Mouse (Mus musculus): ENCODE results near the gene Sptbn4. TPM values are rescaled to one million over a fixed set of nuclear protein-coding genes. Genes with fewer than 3 reads are reported as not detected.
"Not testable (repeated sequence)": the region's sequence is repeated elsewhere in the genome, so short reads cannot be mapped to it uniquely, and the experiment has no call there.

Gene Sptbn4
- total RNA-seq (2021): under 1 TPM; 0.08 to 0.42 TPM

DNA sequence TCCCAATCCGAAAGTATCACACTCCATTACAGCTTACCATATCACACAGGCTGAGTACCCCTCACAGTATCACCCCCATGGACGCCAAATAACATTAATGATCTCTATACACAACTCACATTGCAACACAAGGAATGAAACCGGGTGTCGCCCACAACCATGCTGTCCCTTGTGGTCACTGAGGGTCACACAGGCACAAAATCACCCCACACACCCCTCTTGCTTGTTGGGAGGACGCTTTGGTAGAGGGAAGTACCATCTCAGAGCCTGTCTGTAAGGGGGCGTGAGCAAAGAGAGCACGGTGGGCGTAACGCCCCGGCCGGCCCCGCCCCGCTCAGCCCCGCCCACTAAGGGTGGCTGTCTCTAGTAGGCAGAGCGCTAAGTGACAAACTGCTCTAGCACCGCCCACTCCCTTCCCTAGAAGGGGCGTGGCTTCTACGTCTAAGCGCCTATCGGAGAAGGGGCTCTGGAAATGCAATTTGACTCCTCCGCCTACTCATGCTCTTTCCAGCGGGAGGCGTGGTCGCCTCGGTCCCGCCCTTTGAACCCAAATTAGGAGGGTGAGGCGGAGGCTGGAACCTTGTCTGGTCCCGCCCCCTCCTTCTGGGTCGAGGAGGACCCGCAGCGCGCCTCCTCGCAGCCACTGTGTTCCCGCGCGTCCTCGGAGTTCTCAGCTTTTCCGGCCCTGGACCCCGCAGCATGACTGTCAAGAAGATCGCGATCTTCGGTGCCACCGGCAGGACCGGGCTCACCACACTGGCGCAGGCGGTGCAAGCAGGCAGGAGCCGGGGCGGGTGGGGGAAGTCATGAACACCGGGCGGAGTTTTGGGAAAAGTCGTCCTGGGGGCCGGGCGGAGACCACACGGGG is at the start of gene Sptbn4, which contains the start of gene Blvrb:
Gene Sptbn4, minus strand, starts transcription at position 268 of the 868 bp plus-strand sequence.
Gene Blvrb, plus strand, starts transcription at position 560 of the 868 bp plus-strand sequence.
- intact Hi-C loops (cut with DNase I): loop anchor here (2.0 to 5.0 kb wide), 4 partner anchors 25 to 110 kb away; partner anchors contain the start of genes Ltbp4 and Sertad3
- peak; percentile 99 for DNase-seq (ENCODE audit: low spot score)

DNA sequence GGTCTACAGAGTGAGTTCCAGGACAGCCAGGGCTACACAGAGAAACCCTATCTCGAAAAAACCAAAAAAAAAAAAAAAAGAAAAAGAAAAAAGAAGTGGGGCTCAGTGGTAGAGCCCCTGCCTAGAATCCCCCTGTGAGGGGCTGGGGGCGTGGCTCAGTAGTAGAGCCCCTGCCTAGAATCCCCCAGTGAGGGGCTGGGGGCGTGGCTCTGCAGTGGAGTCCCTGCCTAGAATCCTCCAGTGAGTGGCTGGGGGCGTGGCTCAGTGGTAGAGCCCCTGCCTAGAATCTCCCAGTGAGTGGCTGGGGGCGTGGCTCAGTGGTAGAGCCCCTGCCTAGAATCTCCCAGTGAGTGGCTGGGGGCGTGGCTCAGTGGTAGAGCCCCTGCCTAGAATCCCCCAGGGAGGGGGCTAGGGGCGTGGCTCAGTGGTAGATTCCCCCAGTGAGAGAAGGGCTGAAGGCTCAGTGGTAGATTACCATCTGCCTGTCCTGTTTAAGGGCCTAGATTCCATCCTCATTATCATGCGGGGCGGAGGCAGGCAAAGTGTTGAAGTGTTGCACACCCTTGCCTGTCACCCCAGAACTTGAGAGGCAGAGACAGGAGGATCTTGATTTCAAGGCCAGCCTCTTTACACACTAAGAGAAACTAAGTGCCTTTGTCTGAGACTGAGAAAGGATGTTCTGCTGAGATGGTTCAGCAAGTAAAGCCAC is 47.3 kb upstream of the Sptbn4 start:
- DNase-seq (ENCODE audit: low spot score); intact Hi-C loops (cut with DNase I): not testable (repeated sequence)

GRCm38 (mm10) chr7:27493450-27493849 is 46.0 kb upstream of the Sptbn4 start:
- intact Hi-C loops (cut with DNase I): no loop called here
- DNase-seq (ENCODE audit: low spot score): no peak

- intact Hi-C loops (cut with DNase I): no loop called here
- DNase-seq (ENCODE audit: low spot score): no peak
Measured at GRCm38 (mm10) chr7:27493022-27493421, 45.5 kb upstream of the Sptbn4 start.

DNA sequence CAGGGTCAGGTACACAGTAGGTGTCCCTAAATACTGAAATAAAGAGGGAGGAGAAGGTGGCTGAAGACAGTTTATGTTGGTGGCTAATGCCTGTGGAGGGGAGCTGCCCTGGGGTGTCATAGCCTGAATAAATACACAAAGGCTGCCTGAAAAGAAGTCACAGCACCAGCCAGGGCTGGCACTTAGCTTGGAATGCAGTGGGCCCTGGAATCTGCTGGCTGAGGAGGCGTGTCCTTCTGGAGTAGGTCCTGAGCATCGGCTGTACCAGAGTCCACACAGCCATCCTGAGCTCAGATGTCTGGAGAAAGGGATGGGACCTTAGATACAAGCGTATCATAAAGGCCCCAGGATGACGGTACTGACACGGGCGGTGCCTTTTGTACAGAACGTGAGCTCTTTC is 44.4 kb upstream of the Sptbn4 start:
- intact Hi-C loops (cut with DNase I): loop anchor here (2.0 kb wide), 1 partner anchor 15 kb away; no protein-coding TSS in a partner anchor
- DNase-seq (ENCODE audit: low spot score): no peak

DNA sequence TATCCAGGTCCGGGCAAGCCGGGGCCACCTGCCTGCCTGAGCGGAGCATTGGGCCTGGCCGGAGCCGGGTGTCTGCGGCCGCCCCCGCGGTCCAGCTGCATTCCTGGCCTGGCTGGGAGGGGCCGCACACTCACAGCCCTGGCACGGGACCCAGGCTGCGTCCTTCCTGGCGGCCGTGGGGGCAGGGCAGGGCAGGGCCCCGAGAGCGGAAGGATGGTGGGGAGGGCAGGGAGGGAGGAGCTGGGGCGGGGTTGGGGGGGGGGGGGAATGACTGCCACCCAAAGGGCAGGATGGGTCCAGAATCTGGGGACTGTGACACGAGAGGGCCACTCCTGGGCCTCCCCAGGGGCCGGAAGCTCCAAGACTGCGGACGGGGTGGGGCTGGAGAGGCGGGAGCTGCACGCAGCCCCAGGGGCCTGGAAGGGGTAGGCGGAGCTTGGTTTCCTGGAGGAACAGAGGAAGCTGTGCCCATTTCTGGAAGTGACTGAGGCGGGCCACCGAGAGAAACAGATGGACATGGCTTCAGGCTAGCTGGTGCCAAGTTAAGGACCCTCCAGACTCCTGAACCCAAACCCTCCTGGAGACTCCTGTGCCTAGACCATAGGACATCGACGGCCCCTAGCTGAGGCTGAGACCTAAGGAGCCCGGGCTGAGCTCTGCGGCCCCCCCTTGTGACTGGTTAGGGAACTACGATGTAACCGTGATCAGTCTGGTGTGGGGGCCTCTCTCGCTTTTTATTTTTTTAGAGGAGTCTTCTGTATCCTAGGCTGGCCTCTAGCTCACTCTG is 43.2 kb upstream of the Sptbn4 start:
- peak; percentile 92 for DNase-seq (ENCODE audit: low spot score)
- intact Hi-C loops (cut with DNase I): loop anchor here (2.0 kb wide), 1 partner anchor 16 kb away; no protein-coding TSS in a partner anchor

GRCm38 (mm10) chr7:27490227-27490542 is 42.7 kb upstream of the Sptbn4 start:
- intact Hi-C loops (cut with DNase I): loop anchor here (2.0 kb wide), 1 partner anchor 17 kb away; no protein-coding TSS in a partner anchor
- DNase-seq (ENCODE audit: low spot score): no peak

- DNase-seq (ENCODE audit: low spot score): no peak
- intact Hi-C loops (cut with DNase I): no loop called here
Measured at GRCm38 (mm10) chr7:27489270-27489869, 41.9 kb upstream of the Sptbn4 start.

GRCm38 (mm10) chr7:27487740-27488268 is 40.3 kb upstream of the Sptbn4 start:
- no peak for DNase-seq (ENCODE audit: low spot score)
- intact Hi-C loops (cut with DNase I): no loop called here

- intact Hi-C loops (cut with DNase I): no loop called here
- DNase-seq (ENCODE audit: low spot score): peak; percentile 100
Measured at GRCm38 (mm10) chr7:27486770-27487697, 39.5 kb upstream of the Sptbn4 start, which contains the start of gene Sertad1. TSS of gene Sertad1 (plus strand) at chr7:27486910.

GRCm38 (mm10) chr7:27486102-27486769 is 38.8 kb upstream of the Sptbn4 start:
- intact Hi-C loops (cut with DNase I): no loop called here
- no peak for DNase-seq (ENCODE audit: low spot score)

DNA sequence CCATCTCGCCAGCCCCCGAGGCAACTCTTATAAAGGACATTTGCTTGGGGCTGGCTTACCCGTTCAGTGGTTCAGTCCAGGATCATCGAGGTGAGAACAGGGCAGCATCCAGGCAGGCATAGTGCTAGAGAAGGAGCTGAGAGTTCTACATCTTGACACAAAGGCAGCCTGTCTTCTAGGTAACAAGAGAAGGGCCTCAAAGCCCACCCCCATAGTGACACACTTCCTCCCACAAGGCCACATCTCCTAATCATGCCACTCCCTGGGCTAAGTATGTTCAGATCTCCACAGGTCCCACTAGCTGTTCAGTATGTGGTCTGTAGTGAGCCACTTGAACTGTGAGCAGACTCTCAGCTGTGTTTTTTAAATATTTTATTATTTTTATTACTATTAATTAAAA is 36.4 kb upstream of the Sptbn4 start:
- intact Hi-C loops (cut with DNase I): no loop called here

GRCm38 (mm10) chr7:27481627-27481969 is 34.1 kb upstream of the Sptbn4 start:
- intact Hi-C loops (cut with DNase I): no loop called here
- peak; percentile 91 for DNase-seq (ENCODE audit: low spot score)

More for the DNA sequence above, 36.4 kb upstream of the Sptbn4 start:
- DNase-seq (ENCODE audit: low spot score): no peak

- intact Hi-C loops (cut with DNase I): no loop called here
- DNase-seq (ENCODE audit: low spot score): no peak
Measured at GRCm38 (mm10) chr7:27480927-27481626, 33.6 kb upstream of the Sptbn4 start.

DNA sequence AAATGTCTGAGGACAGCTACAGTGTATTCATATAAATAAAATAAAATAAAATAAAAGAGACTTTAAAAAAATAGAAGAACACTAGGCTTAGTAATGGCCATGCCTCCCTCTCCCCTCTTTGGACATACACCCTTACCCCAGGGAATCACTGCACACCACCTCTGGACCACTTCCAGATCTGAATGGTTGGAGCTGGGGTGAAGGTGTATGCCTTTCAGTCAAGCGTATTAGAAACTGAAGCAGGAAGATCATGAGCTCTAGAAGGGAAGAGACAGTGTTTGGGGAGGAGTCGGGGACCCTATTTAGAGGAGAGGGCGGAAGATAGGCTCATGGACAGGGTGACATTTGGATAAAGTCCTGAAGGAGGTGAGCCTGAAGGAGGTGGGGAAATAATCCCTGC is 33.0 kb upstream of the Sptbn4 start:
- intact Hi-C loops (cut with DNase I): no loop called here
- DNase-seq (ENCODE audit: low spot score): no peak

- DNase-seq (ENCODE audit: low spot score): no peak
- intact Hi-C loops (cut with DNase I): loop anchor here (5.0 kb wide), 1 partner anchor 48 kb away; no protein-coding TSS in a partner anchor
Measured at GRCm38 (mm10) chr7:27479750-27480149, 32.3 kb upstream of the Sptbn4 start.

- intact Hi-C loops (cut with DNase I): loop anchor here (5.0 kb wide), 1 partner anchor 49 kb away; no protein-coding TSS in a partner anchor
Measured at GRCm38 (mm10) chr7:27478561-27478960, 31.1 kb upstream of the Sptbn4 start.

More at GRCm38 (mm10) chr7:27478561-27478960, 31.1 kb upstream of the Sptbn4 start:
- DNase-seq (ENCODE audit: low spot score): no peak
